Mouse (Mus musculus) heart, adult 10 weeks (tissue): ENCODE data around the gene Nop53. TPM values are rescaled to one million over a fixed set of nuclear protein-coding genes. Genes with fewer than 3 reads are reported as not detected.

Experiments used
- polyA plus RNA-seq: library from polyadenylated mRNA; stranded (reverse); fragments of 350-450 nt; fragmentation: Illumina TruSeq; extraction: RNeasy Lipid Tissue Mini Kit (QIAGEN cat#74804); gene quantifications from one replicate; pipeline ENCODE4 v1.2.3, GENCODE M21; 2014; ENCODE audit warnings: low read depth, low replicate concordance

Nop53 gene
- polyA plus RNA-seq, result 143 TPM

GRCm38 (mm10) chr7:15945721-15946536, at the start of gene Nop53:
Nop53 (minus strand) TSS chr7:15946074.

GRCm38 (mm10) chr7:15967312-15967711, 21.4 kb upstream of the Nop53 start, which contains the start of gene Ehd2:
Ehd2 (minus strand) TSS chr7:15967567.

DNA sequence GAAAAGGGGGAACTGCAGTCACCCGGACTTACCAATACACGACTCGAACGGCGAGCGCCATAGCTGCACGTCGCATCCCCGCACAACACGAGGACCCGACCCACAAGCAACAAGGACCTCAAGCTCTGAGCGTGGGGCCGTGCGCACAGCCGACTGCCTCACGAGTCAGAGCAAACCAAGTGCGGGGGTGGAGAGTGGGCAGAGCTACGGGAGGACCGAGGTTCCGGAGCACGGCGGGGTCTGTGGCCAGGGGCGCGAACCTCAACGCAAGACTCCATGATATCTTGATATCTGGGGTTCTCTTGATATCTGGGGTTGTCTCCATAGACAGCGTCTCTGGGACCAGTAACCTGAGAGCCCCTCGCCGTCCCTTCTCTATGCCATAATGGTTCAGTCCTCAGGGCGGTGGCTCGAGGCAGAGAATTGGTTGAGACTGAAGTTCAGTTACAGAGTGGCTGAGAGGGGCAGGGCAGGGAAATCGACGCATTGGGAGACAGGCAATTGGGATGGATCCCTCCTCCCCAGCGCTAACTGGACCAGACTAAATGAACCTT, 23.6 kb downstream of the Nop53 start, which contains the start of gene Selenow:
TSS of gene Selenow (minus strand) at position 183 of the 554 bp plus-strand sequence.

Other genes starting within 250 kb of the Nop53 start
- gene Obox5, start 195.9 kb downstream of the Nop53 start, polyA plus RNA-seq, result not detected
- not detected for gene Obox6, start 106.4 kb downstream of the Nop53 start, polyA plus RNA-seq
- not detected for gene Crx, start 66.1 kb downstream of the Nop53 start, polyA plus RNA-seq
- gene Crxos, start 63.5 kb downstream of the Nop53 start, polyA plus RNA-seq, result not detected
- gene Selenow, start 23.7 kb downstream of the Nop53 start, polyA plus RNA-seq, result 298 TPM
- gene Ehd2, start 21.5 kb upstream of the Nop53 start, polyA plus RNA-seq, result 52.6 TPM
- gene Bicra, start 101.8 kb upstream of the Nop53 start, polyA plus RNA-seq, result 5.2 TPM
- gene Zfp541, start 115.7 kb upstream of the Nop53 start, polyA plus RNA-seq, result not detected
- gene Napa, start 152.4 kb upstream of the Nop53 start, polyA plus RNA-seq, result 87.2 TPM
- 39.1 TPM for gene Kptn, start 173.8 kb upstream of the Nop53 start, polyA plus RNA-seq
- gene Slc8a2, start 183.8 kb upstream of the Nop53 start, polyA plus RNA-seq, result 0.55 TPM
- 8.7 TPM for gene Meis3, start 229.0 kb upstream of the Nop53 start, polyA plus RNA-seq